Mouse (Mus musculus): ENCODE measurements around the gene Hdac8. TPM values are rescaled to one million over a fixed set of nuclear protein-coding genes. Genes with fewer than 3 reads are reported as not detected.

Gene Hdac8
- total RNA-seq, 4 experiments from 2014 or later, result 3.7 to 5.8 (median 4.5) TPM

Small RNAs within 50 kb of the gene (microRNA-seq; reads per million reads assigned to microRNA genes)
- not detected for gene Gm26318

Other genes with a start within 250 kb of the Hdac8 start
- gene Phka1, start 138.9 kb upstream of the Hdac8 start, total RNA-seq (2022), result 100 to 1,000 TPM; 533 to 733 (median 615) TPM
- gene Gm3880, start 181.6 kb upstream of the Hdac8 start, total RNA-seq (2022), result not detected
- not detected for gene Gm9112, start 202.3 kb upstream of the Hdac8 start, total RNA-seq (2022)
- gene Dmrtc1b, start 202.5 kb upstream of the Hdac8 start, total RNA-seq (2022), result not detected